Mouse (Mus musculus) heart, postnatal 36 days (tissue): ENCODE measurements around the gene Gm49340. TPM values are rescaled to one million over a fixed set of nuclear protein-coding genes. Genes with fewer than 3 reads are reported as not detected.
"Not testable (repeated sequence)": the region's sequence is repeated elsewhere in the genome, so short reads cannot be mapped to it uniquely, and the experiment has no call there.

ENCODE experiments used
- DNase-seq, 2 experiments: peaks; one replicate each; pipeline ENCODE4 v3.0.0; 2021 to 2022
- intact Hi-C: fragments of 180-260 bp; cut with DNase I; formaldehyde crosslinking; loops from one replicate; pipeline ENCODE4 v1.15.1; 2025
- total RNA-seq, 2 experiments: library from RNA; stranded (reverse); gene quantifications; 2 replicates each; pipeline ENCODE4 v1.2.3; 2021

Gm49340 gene
- not detected for total RNA-seq

GRCm38 (mm10) chr11:73329442-73329841, at the start of gene Gm49340, which contains the start of the genes Aspa and Spata22:
Gene Gm49340 (plus strand): TSS chr11:73329741.
Gene Aspa (minus strand): TSS chr11:73329596.
Gene Spata22 (plus strand): TSS chr11:73329741.
- DNase-seq: no peak
- intact Hi-C loops: no loop called here

- intact Hi-C loops: loop anchor here (1.0 to 2.0 kb wide), 2 partner anchors 44 to 142 kb away; partner anchors contain the start of gene Haspin
- DNase-seq: no peak
Observed at GRCm38 (mm10) chr11:73280710-73281109, 48.8 kb upstream of the Gm49340 start.

DNA sequence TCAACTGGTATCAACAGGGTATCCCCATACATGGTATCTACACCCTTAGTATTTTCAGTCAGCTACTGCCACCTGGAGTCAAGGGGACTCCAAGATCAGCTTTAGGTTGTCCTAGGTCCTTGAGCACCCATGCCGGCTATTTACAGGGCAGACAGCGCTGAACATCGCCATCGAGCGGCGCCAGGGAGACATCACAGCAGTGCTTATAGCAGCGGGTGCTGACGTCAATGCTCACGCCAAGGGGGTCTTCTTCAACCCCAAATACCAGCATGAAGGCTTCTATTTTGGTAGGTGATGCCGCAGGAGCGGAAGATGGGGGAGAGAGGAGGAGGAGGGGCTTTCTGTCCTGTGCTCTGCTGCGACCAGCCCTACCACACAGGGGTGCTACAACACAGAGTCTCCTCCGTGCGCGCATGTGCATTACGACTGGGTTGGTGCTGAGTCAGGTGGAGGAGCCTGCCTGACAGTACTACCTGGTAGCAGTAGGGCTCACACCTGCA, 48.0 kb upstream of the Gm49340 start:
- peak; percentile 24 to 40 for DNase-seq
- intact Hi-C loops: loop anchor here (1.0 to 2.0 kb wide), 3 partner anchors 45 to 149 kb away; partner anchors contain the start of gene Haspin

DNA sequence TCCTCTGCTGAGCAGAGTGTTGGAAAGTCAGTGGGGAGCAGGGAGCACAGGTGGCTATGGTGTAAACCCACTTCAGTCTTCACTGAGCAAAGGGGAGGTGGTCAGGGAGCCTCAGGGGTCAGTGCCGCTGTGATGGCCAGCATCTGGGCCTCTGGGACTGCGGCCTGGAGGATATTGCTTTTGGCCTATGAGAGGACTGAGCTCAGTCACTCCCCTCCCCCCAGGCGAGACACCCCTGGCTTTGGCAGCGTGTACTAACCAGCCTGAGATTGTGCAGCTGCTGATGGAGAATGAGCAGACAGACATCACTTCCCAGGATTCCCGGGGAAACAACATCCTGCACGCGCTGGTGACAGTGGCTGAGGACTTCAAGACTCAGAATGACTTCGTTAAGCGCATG, 46.2 kb upstream of the Gm49340 start:
- peak in 1 of 2 experiments; percentile 35 for DNase-seq
- intact Hi-C loops: loop anchor here (2.0 kb wide), 1 partner anchor 151 kb away; no protein-coding TSS in a partner anchor

DNA sequence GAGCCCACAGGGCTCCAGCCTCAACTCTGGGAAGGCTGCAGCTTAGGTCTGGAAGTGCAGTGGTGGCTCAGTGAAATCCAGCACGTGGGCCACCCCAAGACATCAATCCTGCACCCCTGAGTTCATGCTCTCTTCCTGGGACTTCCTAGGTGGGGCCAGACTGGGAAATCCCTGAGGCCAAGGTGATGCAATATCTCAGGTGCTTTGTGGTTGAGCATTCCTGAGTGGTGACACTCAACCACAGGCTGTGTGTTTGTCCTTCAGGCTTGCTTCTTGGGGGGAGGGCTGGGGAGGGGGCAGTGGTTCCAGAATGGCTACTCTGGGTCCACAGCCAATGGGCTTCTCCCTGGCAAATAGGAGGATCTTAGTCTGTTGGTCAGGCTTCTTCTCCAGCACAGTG, 45.6 kb upstream of the Gm49340 start:
- no peak for DNase-seq
- intact Hi-C loops: loop anchor here (2.0 kb wide), 1 partner anchor 151 kb away; no protein-coding TSS in a partner anchor

GRCm38 (mm10) chr11:73284351-73284750, 45.2 kb upstream of the Gm49340 start:
- intact Hi-C loops: no loop called here
- peak in 1 of 2 experiments; percentile 11 for DNase-seq

DNA sequence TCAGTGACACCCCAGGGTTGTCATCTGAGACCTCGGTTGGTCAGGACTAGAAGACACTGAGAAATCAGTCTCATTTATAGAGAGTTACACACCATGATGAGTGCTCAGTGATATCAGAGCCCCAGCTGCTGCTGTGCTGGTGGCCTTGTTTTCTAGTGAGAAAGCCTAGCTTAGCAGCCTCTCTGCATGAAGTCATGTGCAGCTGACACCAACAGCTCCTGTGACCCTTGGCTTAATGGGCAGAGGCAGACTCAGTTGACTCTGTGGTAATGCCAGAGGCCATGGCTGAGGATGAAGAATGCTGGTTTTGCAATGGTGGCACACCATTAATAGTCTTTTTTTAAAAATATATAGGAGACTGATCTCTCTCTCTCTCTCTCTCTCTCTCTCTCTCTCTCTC, 39.9 kb upstream of the Gm49340 start:
- DNase-seq: no peak
- intact Hi-C loops: loop anchor here (5.0 kb wide), 1 partner anchor 1078 kb away; no protein-coding TSS in a partner anchor

DNA sequence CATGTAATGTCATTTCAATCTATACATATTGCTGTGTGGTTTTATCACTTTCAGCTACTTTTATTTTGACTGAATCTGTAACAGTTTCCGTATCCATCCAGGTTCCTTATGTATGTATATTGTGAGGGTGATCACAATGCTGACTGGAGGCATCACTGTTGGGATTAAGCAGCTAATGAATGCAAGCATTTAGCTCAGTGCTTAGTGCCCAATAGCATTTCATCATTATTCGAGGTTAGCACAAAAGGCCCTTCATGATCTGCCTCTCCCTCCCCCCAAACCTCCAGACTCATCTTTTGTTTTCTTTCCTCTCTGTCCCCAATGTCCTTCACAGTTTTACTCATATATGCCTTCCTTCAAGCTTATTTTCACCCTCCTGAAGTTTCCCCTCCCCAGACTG, 26.4 kb upstream of the Gm49340 start:
- no peak for DNase-seq
- intact Hi-C loops: no loop called here

DNA sequence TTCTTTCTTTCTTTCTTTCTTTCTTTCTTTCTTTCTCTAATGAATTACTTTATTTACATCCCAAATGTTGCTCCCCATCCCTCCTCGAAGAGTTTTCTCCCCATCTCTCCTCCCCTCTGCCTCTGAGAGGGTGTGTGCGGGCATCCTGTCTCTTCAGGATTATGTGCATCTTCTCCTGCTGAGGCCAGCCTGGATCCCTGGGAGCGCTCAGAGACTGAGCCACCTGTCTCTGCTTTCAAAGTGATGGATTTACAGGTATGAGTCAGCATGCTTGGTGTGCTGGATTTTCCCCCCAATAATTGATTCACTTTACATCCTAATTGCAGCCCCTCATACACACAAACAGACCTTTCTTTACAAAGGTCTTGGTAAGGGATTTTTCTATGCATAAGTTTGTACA, 13.6 kb upstream of the Gm49340 start:
- intact Hi-C loops: no loop called here
- DNase-seq: no peak

DNA sequence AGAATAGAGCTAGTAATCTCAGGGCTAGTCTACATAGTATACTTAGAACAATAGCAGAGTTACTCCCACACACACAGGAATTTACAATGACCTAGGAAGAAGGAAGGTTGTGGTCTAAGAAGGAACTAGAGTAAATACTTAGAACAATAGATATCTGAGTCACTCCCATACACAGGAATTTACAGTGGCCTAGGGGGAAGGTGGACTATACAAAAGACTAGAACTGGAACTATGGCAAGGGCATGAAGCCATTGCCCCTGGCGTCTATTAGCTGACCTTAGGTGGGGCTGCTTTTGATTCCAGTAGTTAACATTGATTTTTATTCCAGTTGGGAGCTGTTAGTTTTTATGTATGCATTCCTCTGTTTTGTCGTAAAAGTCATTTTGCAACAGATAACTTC, 11.0 kb upstream of the Gm49340 start:
- intact Hi-C loops, DNase-seq: not testable (repeated sequence)

GRCm38 (mm10) chr11:73321064-73321463, 8.5 kb upstream of the Gm49340 start:
- intact Hi-C loops, DNase-seq: not testable (repeated sequence)

DNA sequence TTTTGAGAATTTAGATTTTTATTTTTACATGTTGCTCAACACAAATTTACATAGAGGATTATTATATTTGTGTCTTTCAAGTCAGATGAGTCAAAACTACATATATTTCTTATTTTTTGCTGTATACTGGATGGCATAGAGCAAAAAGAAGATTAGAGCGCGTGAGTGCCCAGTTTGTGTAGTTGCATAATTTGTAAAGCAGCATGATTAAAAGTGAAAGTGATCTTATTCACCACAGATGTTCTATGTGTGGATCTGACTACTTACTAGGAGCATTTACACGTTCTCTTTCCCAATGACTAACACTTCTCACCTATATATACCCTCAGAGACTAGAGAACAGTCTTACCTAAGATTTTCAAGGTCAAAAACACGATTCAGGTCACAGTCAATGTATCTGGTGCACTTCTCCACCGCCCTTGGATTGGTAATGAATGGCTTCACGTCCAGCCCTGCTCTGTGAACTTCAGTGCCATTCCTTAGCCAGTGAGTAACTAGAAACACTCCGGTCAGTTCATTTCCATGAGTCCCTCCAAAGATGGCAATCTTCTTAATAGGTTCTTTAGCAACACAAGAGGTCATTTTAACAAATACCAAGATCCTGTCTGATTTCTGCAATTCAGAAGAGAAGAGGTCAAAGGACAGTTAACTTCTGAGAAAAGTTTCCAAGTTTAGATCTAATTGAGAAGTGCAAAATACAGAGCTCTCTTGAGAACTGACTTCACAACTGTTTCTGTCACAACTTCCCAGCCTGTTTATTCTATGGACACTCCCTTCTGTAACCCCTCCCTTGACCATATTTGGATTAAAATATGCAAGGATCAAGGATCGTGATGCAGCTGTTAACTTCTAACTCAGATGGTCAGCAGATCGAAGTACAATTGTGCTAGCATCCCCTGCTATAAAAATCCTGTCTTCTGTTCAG, 5.4 kb upstream of the Gm49340 start:
- no peak for DNase-seq
- intact Hi-C loops: no loop called here

DNA sequence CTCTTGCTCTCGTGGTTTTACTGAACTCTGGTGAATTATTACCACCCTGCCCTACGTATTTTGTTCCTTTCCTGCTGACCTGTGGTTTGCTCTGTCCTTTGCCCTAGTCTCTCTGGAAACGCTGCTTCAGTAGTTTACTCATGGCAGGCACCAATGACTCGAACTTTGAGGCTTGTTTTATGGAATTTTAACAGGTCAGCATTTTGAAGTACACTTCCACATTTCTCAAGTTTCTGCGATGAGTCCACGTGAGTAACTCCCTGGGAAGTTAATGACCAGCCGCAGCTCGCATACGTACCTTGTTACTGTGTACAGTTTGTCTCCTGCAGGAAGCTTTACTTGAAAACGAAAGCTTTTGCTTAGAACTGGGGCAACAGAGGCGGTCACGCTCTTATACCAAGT, 3.1 kb upstream of the Gm49340 start:
- intact Hi-C loops: no loop called here
- peak; percentile 4 to 14 for DNase-seq

DNA sequence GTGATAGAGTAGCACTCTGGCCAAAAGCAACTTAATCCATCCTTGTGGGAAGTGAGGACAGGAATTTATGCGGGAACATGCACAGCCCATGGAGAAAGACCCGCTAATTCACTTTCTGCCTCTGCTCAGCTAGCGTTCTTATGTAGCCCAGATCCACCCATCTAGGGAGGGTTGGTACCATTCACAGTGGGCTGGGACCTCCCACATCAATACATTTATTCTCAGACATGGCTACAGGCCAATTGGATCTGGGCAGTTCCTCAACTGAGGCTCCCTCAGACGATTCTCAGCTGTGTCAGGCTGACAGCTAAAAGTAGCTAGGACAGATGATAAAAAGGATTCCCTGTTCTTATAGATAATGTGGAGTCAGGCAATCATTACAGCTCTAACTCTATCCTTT, 2.2 kb upstream of the Gm49340 start:
- no peak for DNase-seq
- intact Hi-C loops: no loop called here

DNA sequence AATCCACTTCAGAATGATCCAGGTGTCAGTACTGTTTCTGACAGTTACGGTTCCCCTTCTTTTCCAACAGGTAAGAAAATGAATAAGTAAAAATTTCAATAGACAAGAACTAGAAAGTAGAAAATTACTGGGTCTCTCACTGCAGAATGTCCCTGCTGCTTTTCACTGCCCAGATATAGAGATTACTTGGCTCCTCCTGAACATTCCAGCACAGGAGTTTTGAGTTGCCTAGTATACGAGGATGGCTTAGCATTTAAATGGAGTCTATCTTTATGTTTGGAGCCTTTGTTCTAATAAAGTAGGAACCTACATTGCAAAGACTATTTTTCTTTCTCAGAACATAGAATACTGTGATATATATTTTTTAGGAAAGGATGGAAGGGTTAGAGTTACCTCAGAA, 3.8 kb downstream of the Gm49340 start:
- DNase-seq: no peak
- intact Hi-C loops: no loop called here

GRCm38 (mm10) chr11:73336919-73337318, 7.4 kb downstream of the Gm49340 start:
- intact Hi-C loops: no loop called here
- no peak for DNase-seq

DNA sequence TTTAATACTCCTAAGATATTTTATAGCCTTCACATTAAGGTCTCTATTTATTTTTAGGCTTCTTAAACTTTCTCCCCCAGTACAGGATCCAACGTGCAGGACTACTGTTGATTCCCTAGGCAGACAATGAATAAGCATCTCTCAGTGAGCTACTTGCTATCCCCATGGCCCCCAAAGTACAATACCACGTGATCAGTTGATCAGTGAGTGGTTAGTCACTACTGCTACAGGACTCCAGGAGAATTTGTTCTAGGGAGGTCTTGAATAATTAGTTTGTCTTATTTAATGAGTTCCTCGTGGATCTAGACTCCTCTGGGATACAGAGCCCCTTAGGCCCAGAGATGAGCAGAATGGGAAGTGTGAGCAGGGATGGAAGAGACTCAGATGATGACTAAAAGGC, 20.9 kb downstream of the Gm49340 start, which contains the start of gene Olfr20:
Gene Olfr20, plus strand, starts transcription at position 301 of the 400 bp plus-strand sequence.
- DNase-seq: no peak
- intact Hi-C loops: no loop called here

- intact Hi-C loops: no loop called here
- no peak for DNase-seq
Observed at GRCm38 (mm10) chr11:73370946-73371345, 41.4 kb downstream of the Gm49340 start, which contains the start of gene Olfr376. Gene Olfr376 (plus strand): TSS chr11:73371246.

DNA sequence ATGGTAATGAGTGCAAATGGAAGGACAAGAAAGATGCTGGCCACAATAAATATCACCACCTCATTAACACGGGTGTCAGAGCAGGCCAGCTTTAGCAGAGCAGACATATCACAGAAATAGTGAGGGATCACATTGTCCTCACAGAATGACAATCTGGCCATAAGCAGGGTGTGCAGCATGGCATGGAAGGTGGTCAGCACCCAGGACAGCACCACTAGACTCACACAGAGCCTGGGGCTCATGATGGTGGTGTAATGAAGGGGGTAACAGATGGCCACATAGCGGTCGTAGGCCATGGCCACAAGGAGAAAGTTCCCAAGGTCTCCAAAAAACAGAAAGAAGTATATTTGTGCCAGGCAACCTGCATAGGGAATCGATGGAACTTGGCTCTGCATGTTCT, 65.8 kb downstream of the Gm49340 start:
- intact Hi-C loops: no loop called here
- no peak for DNase-seq

- intact Hi-C loops: no loop called here
- no peak for DNase-seq
Observed at GRCm38 (mm10) chr11:73399514-73399913, 70.0 kb downstream of the Gm49340 start, which contains the start of gene Olfr1. Gene Olfr1 (minus strand): TSS chr11:73399614.
